Mouse (Mus musculus) heart, embryonic 14.5 days (tissue): ENCODE measurements at regions not wholly inside any gene's neighbourhood (a gene's known extent, or its start where the extent isn't known, plus 50 kb on each side); places are given as distances from the start of the nearest gene placed in this dataset.

Experiments used
- ATAC-seq: fragments of 200-750 bp; cut with Nextera tagmentation; 2 replicates; pipeline ENCODE4 v1.8.0; 2017; ENCODE audit warnings: low read depth, moderate TSS enrichment; ENCODE audit not compliant: insufficient number of reproducible peaks, insufficient read depth, low FRiP score
- H3K27ac ChIP-seq, 2 experiments: fragments of 200-500 bp in 1 of 2; fragments of 300-500 bp in 1 of 2; sonication (generic) in 1 of 2; replicated peaks in 1 of 2; 2 replicates each; pipeline ENCODE4 v1.5.1; 2012 to 2014; ENCODE audit warnings: low read depth in 2 of 2, low read length in 2 of 2, control low read depth in 1 of 2, mild to moderate bottlenecking in 1 of 2, mixed read lengths in 1 of 2; ENCODE audit not compliant: control insufficient read depth in 1 of 2, insufficient read depth in 1 of 2
- H3K27me3 ChIP-seq: fragments of 300-500 bp; sonication (generic); 2 replicates; pipeline ENCODE4 v1.6.1; 2014; ENCODE audit warnings: mild to moderate bottlenecking, low read length, control low read depth; ENCODE audit not compliant: control insufficient read depth, insufficient read depth
- H3K36me3 ChIP-seq: fragments of 300-500 bp; sonication (generic); 2 replicates; pipeline ENCODE4 v1.6.1; 2014; ENCODE audit warnings: mild to moderate bottlenecking, control low read depth, low read length, mixed read lengths; ENCODE audit not compliant: control insufficient read depth, insufficient read depth
- H3K4me1 ChIP-seq, 2 experiments: fragments of 200-500 bp in 1 of 2; fragments of 300-500 bp in 1 of 2; sonication (generic) in 1 of 2; 2 replicates each; pipeline ENCODE4 v1.6.1; 2012 to 2014; ENCODE audit warnings: low read length in 2 of 2, control low read depth in 1 of 2, mixed read lengths in 1 of 2; ENCODE audit not compliant: control insufficient read depth in 2 of 2, insufficient read depth in 2 of 2
- H3K4me2 ChIP-seq: fragments of 300-500 bp; sonication (generic); 2 replicates; pipeline ENCODE4 v1.6.1; 2014; ENCODE audit warnings: mild to moderate bottlenecking, low read length
- H3K4me3 ChIP-seq, 2 experiments: fragments of 200-500 bp in 1 of 2; fragments of 300-500 bp in 1 of 2; sonication (generic) in 1 of 2; 2 replicates each; pipeline ENCODE4 v1.5.1; 2012 to 2014; ENCODE audit warnings: low read length in 2 of 2, mild to moderate bottlenecking in 2 of 2, control low read depth in 1 of 2, low read depth in 1 of 2, moderate library complexity in 1 of 2; ENCODE audit not compliant: control insufficient read depth in 1 of 2, insufficient read depth in 1 of 2
- H3K9ac ChIP-seq: fragments of 300-500 bp; sonication (generic); 2 replicates; pipeline ENCODE4 v1.6.1; 2014; ENCODE audit warnings: mild to moderate bottlenecking, low read length
- H3K9me3 ChIP-seq: fragments of 300-500 bp; sonication (generic); 2 replicates; pipeline ENCODE4 v1.6.1; 2016; ENCODE audit warnings: low read length, control low read depth; ENCODE audit not compliant: control insufficient read depth
- WGBS: fragments of 180-500 bp; shearing (Covaris S2); extraction: QIAGEN DNeasy Blood & Tissue Kit; methylation state at CpG from one replicate; pipeline ENCODE4 v1.1.7; 2014; 5-methylcytosine and 5-hydroxymethylcytosine counted together

- Histone ChIP-seq H3K4me1 (peaks cover 0 to 8% of the 10 kb centered on the region in 2 experiments; a peak in 3 of 4 replicates), H3K27ac (no peak overlapping the region), H3K9ac (no peak overlapping the region), H3K36me3 (no peaks in the 10 kb centered on the region), H3K4me2 (no peak overlapping the region), H3K9me3 (no peaks in the 10 kb centered on the region), H3K4me3 (no peak overlapping the region), H3K27me3 (no peaks in the 10 kb centered on the region)
- WGBS: 69% methylated on average over 7 of the region's 7 CpGs
- no peak for ATAC-seq
Measured at GRCm38 (mm10) chr12:52440868-52441365, 62.9 kb upstream of the Arhgap5 start.

- ATAC-seq: no peak
Measured at GRCm38 (mm10) chr12:52442337-52442736, 61.4 kb upstream of the Arhgap5 start.

GRCm38 (mm10) chr12:52445731-52446130 lies 58.0 kb upstream of the Arhgap5 start:
- WGBS: 48% methylated on average over 2 of the region's 2 CpGs
- Histone ChIP-seq H3K36me3 (no peaks in the 10 kb centered on the region), H3K27me3 (no peaks in the 10 kb centered on the region), H3K9me3 (no peaks in the 10 kb centered on the region), H3K27ac (no peak overlapping the region), H3K4me1 (peaks cover 0 to 7% of the 10 kb centered on the region in 2 experiments; a peak in 3 of 4 replicates), H3K9ac (no peak overlapping the region), H3K4me3 (no peak overlapping the region), H3K4me2 (no peak overlapping the region)
- ATAC-seq: no peak

More at GRCm38 (mm10) chr12:52442337-52442736, 61.4 kb upstream of the Arhgap5 start:
- H3K4me2 ChIP-seq: no peak overlapping the region
- no peak overlapping the region for H3K4me3 ChIP-seq
- H3K9ac ChIP-seq: no peak overlapping the region
- H3K36me3 ChIP-seq: no peaks in the 10 kb centered on the region
- peaks cover 0 to 15% of the 10 kb centered on the region in 2 experiments for H3K4me1 ChIP-seq
- 80% methylated on average over 5 of the region's 5 CpGs for WGBS
- H3K9me3 ChIP-seq: no peaks in the 10 kb centered on the region
- H3K27ac ChIP-seq: no peak overlapping the region
- H3K27me3 ChIP-seq: no peaks in the 10 kb centered on the region

- Histone ChIP-seq H3K9ac (no peak overlapping the region), H3K4me2 (no peak overlapping the region), H3K9me3 (no peaks in the 10 kb centered on the region), H3K27ac (no peak overlapping the region), H3K4me1 (peaks cover 0 to 7% of the 10 kb centered on the region in 2 experiments; a peak in 3 of 4 replicates), H3K36me3 (no peaks in the 10 kb centered on the region), H3K4me3 (no peak overlapping the region), H3K27me3 (no peaks in the 10 kb centered on the region)
- WGBS: 82% methylated on average over 7 of the region's 7 CpGs
- no peak for ATAC-seq
Measured at GRCm38 (mm10) chr12:52446501-52446900, 57.3 kb upstream of the Arhgap5 start.

- Histone ChIP-seq H3K36me3 (no peaks in the 10 kb centered on the region), H3K27ac (no peak overlapping the region), H3K4me2 (no peak overlapping the region), H3K27me3 (no peaks in the 10 kb centered on the region), H3K4me1 (peaks cover 0 to 7% of the 10 kb centered on the region in 2 experiments; a peak in 3 of 4 replicates), H3K9ac (no peak overlapping the region), H3K4me3 (no peak overlapping the region), H3K9me3 (no peaks in the 10 kb centered on the region)
- ATAC-seq: no peak
- 50% methylated on average over 5 of the region's 5 CpGs for WGBS
Measured at GRCm38 (mm10) chr12:52447482-52447881, 56.3 kb upstream of the Arhgap5 start.

GRCm38 (mm10) chr12:52448218-52448617 lies 55.6 kb upstream of the Arhgap5 start:
- Histone ChIP-seq H3K9me3 (no peaks in the 10 kb centered on the region), H3K4me1 (peaks cover 0 to 7% of the 10 kb centered on the region in 2 experiments; a peak in 3 of 4 replicates), H3K27me3 (no peaks in the 10 kb centered on the region), H3K36me3 (no peaks in the 10 kb centered on the region), H3K4me2 (no peak overlapping the region), H3K4me3 (no peak overlapping the region), H3K9ac (no peak overlapping the region), H3K27ac (no peak overlapping the region)
- ATAC-seq: no peak
- 27% methylated on average over 1 of the region's 1 CpGs for WGBS

- Histone ChIP-seq H3K4me3 (no peak overlapping the region), H3K36me3 (no peaks in the 10 kb centered on the region), H3K27ac (no peak overlapping the region), H3K27me3 (no peaks in the 10 kb centered on the region), H3K9me3 (peaks cover 8% of the 10 kb centered on the region; the same call in 1 of the 2 replicates), H3K4me1 (no peaks in the 10 kb centered on the region), H3K9ac (no peak overlapping the region), H3K4me2 (no peak overlapping the region)
- ATAC-seq: no peak
- 85% methylated on average over 5 of the region's 5 CpGs for WGBS
Measured at GRCm38 (mm10) chr12:52453890-52454289, 49.9 kb upstream of the Arhgap5 start.
